Mouse (Mus musculus): ENCODE measurements around the gene Mecom.

DNA sequence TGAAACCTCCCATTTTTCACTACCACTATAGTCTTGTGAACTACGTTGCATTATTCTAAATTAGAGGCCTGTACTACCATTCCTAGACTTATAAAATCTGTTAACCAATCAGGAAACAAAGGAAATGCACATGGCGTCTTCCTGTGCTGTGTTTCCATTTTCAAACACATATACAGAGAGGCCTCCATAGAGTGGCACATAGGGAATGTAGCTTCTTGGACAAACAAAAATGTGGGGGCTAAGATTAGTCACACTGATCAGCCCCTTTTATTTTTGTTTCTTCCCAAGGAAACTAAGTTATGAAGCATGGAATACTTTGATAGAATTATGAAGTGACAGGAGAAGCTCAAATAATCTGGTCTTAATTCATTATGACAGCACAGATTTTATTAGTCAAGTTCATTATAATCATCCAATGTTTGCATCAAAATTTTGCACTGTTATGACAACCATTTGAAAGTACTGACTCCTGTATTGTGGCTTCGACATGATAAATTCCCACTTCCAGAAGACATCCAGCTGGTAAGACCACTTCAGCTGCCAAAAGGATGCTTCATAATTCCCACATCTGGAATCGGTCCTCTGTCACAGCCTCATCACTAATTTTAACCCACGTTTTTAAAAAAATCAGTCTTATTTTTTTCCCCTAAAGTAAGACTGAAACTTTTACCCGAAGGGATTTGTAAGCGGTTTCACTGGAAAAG, 429.1 kb downstream of the Mecom start:
- no peak for TF ChIP-seq CTCF (IDR thresholded peaks at IDR 0.05; ENCODE audit: extremely low read depth, insufficient read depth, low read length)
- TF ChIP-seq POLR2A (IDR thresholded peaks at IDR 0.05; ENCODE audit: extremely low read depth, insufficient read depth, low read length) = no peak

Measured in cortical plate, adult 2 months (tissue).